Mouse (Mus musculus): Measurements from ENCODE around the gene Ino80e.

DNA sequence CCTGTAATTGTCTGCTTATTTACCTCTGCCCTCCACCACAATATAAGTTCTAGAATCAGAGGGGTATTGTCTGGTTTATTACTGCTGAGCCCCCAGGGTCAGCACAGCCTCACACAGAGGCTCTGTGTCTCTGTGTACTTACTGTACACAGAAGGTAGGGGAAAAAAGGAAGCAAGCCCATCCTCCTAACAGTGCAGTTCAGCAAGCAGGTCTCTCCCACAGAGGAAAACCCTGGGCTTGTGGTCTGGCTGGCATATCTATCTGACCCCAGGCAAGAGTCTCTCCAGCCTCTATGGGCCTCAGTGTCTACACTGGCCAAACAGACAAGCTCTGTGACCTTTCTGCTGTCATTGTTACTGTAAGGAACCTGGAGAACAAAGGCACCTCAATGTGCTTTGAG is 58.4 kb downstream of the Ino80e start:
- no peak for TF ChIP-seq CTCF (IDR thresholded peaks at IDR 0.05; ENCODE audit: low read depth, low read length)
- no peak for TF ChIP-seq POLR2AphosphoS5 (IDR thresholded peaks at IDR 0.05; ENCODE audit: insufficient replicate concordance, low read depth, low read length)
- no peak for TF ChIP-seq GATA1 (IDR thresholded peaks at IDR 0.05; ENCODE audit: borderline replicate concordance, low read length)
- no peak for TF ChIP-seq GATA2 (IDR thresholded peaks at IDR 0.05; ENCODE audit: borderline replicate concordance, low read depth, low read length)
- no peak for TF ChIP-seq TAL1 (conservative IDR thresholded peaks at IDR 0.05; ENCODE audit: low read depth, low read length)

Data from G1E (cell line).